Mouse (Mus musculus) midbrain, embryonic 15.5 days (tissue): ENCODE data around the gene Isg15. TPM values are rescaled to one million over a fixed set of nuclear protein-coding genes. Genes with fewer than 3 reads are reported as not detected.
A peak's percentile ranks its signal among the peaks of the same experiment; 100 is the strongest.

ENCODE experiments used
- ATAC-seq: fragments of 200-750 bp; cut with Nextera tagmentation; replicated peaks from 2 replicates; pipeline ENCODE4 v1.8.0; 2017; ENCODE audit warnings: moderate TSS enrichment
- H3K27ac ChIP-seq: fragments of 300-500 bp; sonication (generic); 2 replicates; pipeline ENCODE4 v1.5.1; 2015; ENCODE audit warnings: mild to moderate bottlenecking, inconsistent platforms
- H3K27me3 ChIP-seq: fragments of 300-500 bp; sonication (generic); replicated peaks from 2 replicates; pipeline ENCODE4 v1.6.1; 2015; ENCODE audit warnings: inconsistent platforms
- H3K36me3 ChIP-seq: fragments of 300-500 bp; sonication (generic); replicated peaks from 2 replicates; pipeline ENCODE4 v1.6.1; 2015; ENCODE audit warnings: inconsistent platforms
- H3K4me1 ChIP-seq: fragments of 300-500 bp; sonication (generic); 2 replicates; pipeline ENCODE4 v1.6.1; 2015; ENCODE audit warnings: inconsistent platforms
- H3K4me2 ChIP-seq: fragments of 300-500 bp; sonication (generic); 2 replicates; pipeline ENCODE4 v1.6.1; 2015; ENCODE audit warnings: inconsistent platforms, mild to moderate bottlenecking, moderate library complexity
- H3K4me3 ChIP-seq: fragments of 300-500 bp; sonication (generic); 2 replicates; pipeline ENCODE4 v1.5.1; 2015; ENCODE audit warnings: mild to moderate bottlenecking, inconsistent platforms
- H3K9ac ChIP-seq: fragments of 300-500 bp; sonication (generic); 2 replicates; pipeline ENCODE4 v1.6.1; 2015; ENCODE audit warnings: mild to moderate bottlenecking, inconsistent platforms
- H3K9me3 ChIP-seq: fragments of 300-500 bp; sonication (generic); 2 replicates; pipeline ENCODE4 v1.6.1; 2016; ENCODE audit warnings: inconsistent platforms
- WGBS: fragments of 180-500 bp; shearing (Covaris S2); methylation state at CpG from one replicate; pipeline ENCODE4 v1.1.7; 2015; ENCODE audit warnings: mixed read lengths; 5-methylcytosine and 5-hydroxymethylcytosine counted together
- polyA plus RNA-seq: library from polyadenylated mRNA; unstranded; fragments of >200 nt; fragmentation: Nextera tagmentation; extraction: Ambion mirVana; gene quantifications from 2 replicates; pipeline ENCODE4 v1.2.1, GENCODE M21; 2015

The Isg15 gene
- 2.2 and 3.8 TPM in 2 replicates for polyA plus RNA-seq

DNA sequence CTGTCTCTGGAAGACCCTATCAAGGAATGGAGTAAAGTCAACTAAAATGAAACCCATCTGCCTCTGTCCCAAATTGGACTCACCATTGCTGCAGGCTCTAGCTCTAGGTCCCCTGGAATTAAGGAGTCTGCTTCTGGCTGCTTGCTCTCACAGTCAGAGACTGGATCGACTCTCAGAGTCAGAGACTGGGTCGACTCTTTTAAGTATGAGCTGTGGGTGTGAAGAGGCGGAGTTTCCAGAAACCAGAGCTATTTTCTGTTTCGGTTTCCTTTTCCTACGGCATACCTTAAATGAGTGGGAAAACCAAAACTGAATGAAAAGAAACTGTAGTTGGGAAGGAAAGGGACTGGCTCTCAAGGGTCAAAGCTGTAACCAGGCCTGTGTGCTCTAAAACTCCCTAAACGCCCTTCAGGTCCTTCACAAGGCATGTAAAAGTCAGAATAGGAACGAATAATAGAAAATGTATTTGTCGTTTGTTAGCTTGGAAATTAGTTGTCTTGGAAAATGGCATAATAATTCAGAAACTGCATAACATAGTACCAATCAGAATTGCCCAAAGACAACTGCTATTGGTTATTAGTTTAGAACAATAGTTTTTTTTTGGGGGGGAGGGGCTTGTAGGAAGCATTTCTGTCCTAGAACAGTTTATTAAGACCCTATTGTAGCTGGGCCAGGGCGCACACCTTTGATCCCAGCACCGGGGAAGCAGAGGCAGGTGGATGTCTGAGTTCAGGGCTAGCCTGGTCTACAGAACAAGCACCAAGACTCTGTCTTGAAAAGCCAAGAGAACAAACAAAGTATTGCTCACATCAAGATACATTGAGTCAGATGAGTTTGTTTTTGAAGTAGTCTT is at the start of gene Isg15:
TSS of gene Isg15 (minus strand) at position 196 of the 853 bp plus-strand sequence.
- H3K27me3 ChIP-seq = no peaks in the 10 kb centered on the region; the same call in 1 of the 2 replicates
- WGBS = 69% methylated on average over 10 of the region's 10 CpGs
- H3K4me2 ChIP-seq = no peak within 1 kb of the TSS
- H3K27ac ChIP-seq = no peak within 1 kb of the TSS
- peaks cover 29% of the 10 kb centered on the region for H3K4me1 ChIP-seq
- no peaks in the 10 kb centered on the region for H3K9me3 ChIP-seq
- no peak within 1 kb of the TSS for H3K9ac ChIP-seq
- H3K36me3 ChIP-seq = no peaks in the 10 kb centered on the region
- no peak for ATAC-seq
- H3K4me3 ChIP-seq = no peak within 1 kb of the TSS

- no peak for ATAC-seq
- Histone ChIP-seq H3K4me1 (peaks cover 28% of the 10 kb centered on the region), H3K4me3 (no peak overlapping the region), H3K27ac (no peak overlapping the region), H3K27me3 (peaks cover 3% of the 10 kb centered on the region; the same call in 1 of the 2 replicates), H3K36me3 (peaks cover 33% of the 10 kb centered on the region), H3K9ac (no peak overlapping the region), H3K4me2 (no peak overlapping the region), H3K9me3 (no peaks in the 10 kb centered on the region)
- WGBS = 68% methylated on average over 11 of the region's 11 CpGs
Measured at GRCm38 (mm10) chr4:156249567-156249966, 48.9 kb upstream of the Isg15 start.

- no peak for ATAC-seq
- H3K36me3 ChIP-seq = peaks cover 43% of the 10 kb centered on the region
- H3K27me3 ChIP-seq = no peaks in the 10 kb centered on the region
- H3K27ac ChIP-seq = no peak overlapping the region
- no peaks in the 10 kb centered on the region for H3K9me3 ChIP-seq
- peak overlapping the region; percentile 83 for H3K4me2 ChIP-seq
- 21% methylated on average over 55 of the region's 60 CpGs for WGBS
- no peak overlapping the region for H3K9ac ChIP-seq
- H3K4me1 ChIP-seq = peaks cover 27% of the 10 kb centered on the region
- H3K4me3 ChIP-seq = peak overlapping the region; percentile 79
Measured at GRCm38 (mm10) chr4:156236651-156237447, 36.2 kb upstream of the Isg15 start.

DNA sequence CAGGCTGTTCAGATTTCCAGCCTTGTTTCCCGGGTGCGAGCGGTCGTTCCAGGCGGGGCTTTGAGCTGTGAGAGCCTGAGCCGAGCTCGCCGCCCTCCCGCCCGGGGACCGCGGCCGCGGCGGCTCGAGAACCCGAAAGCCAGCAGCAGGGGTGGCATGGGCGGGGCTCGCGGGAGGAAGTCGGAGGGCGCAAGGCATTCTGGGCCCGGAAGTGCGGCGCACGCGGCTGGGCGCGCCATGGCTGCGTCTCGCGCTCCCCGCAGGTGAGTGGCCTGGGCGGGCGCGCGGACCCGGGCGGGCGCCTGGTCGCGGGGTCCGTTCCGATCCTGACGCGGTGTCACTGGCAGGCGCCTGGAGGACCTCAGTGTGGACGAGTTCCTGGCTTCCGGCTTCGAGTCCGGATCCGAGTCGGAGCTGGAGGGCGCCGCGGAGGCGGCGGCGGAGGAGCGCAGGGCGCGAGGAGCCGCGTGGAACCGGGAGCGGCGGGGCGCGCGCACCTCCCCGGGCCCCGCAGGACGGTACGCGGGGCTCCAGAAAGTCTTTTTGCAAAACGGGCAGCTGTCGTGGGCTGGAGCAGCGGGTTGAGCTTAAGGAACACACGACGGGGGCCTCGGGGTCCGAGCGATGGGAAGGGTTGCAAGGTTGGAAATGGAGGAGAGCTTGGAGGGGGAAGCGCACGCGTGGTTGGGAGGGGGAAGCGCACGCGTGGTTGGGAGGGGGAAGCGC is 35.4 kb upstream of the Isg15 start, which contains the start of gene Noc2l:
TSS of gene Noc2l (plus strand) at position 203 of the 726 bp plus-strand sequence.
- H3K36me3 ChIP-seq = peaks cover 43% of the 10 kb centered on the region
- WGBS = under 1% methylated on average over 90 of the region's 90 CpGs

GRCm38 (mm10) chr4:156235360-156235770 is 34.7 kb upstream of the Isg15 start:
- H3K4me3 ChIP-seq = peak overlapping the region; percentile 79
- H3K9ac ChIP-seq = peak overlapping the region; percentile 45
- H3K27me3 ChIP-seq = no peaks in the 10 kb centered on the region
- peaks cover 43% of the 10 kb centered on the region for H3K36me3 ChIP-seq
- peak overlapping the region; percentile 91 for H3K27ac ChIP-seq
- ATAC-seq = peak; percentile 49
- no peaks in the 10 kb centered on the region for H3K9me3 ChIP-seq
- H3K4me1 ChIP-seq = peaks cover 27% of the 10 kb centered on the region
- H3K4me2 ChIP-seq = peak overlapping the region; percentile 83
- 1% methylated on average over 15 of the region's 15 CpGs for WGBS

More for the DNA sequence above, 35.4 kb upstream of the Isg15 start, which contains the start of gene Noc2l:
- H3K4me1 ChIP-seq = peaks cover 27% of the 10 kb centered on the region
- H3K9ac ChIP-seq = peak within 1 kb of the TSS; percentile 68
- ATAC-seq = peak; percentile 86
- no peaks in the 10 kb centered on the region for H3K9me3 ChIP-seq
- peak within 1 kb of the TSS; percentile 93 for H3K27ac ChIP-seq
- peak within 1 kb of the TSS; percentile 83 for H3K4me2 ChIP-seq
- H3K4me3 ChIP-seq = peak within 1 kb of the TSS; percentile 79
- no peaks in the 10 kb centered on the region for H3K27me3 ChIP-seq

- ATAC-seq = peak; percentile 62
- Histone ChIP-seq H3K4me1 (peaks cover 27% of the 10 kb centered on the region), H3K9me3 (no peaks in the 10 kb centered on the region), H3K27ac (peak within 1 kb of the TSS; percentile 93), H3K27me3 (no peaks in the 10 kb centered on the region), H3K4me2 (peak within 1 kb of the TSS; percentile 83), H3K4me3 (peak within 1 kb of the TSS; percentile 79), H3K36me3 (peaks cover 43% of the 10 kb centered on the region), H3K9ac (peak within 1 kb of the TSS; percentile 56)
- under 1% methylated on average over 37 of the region's 48 CpGs for WGBS
Measured at GRCm38 (mm10) chr4:156234701-156235213, 34.1 kb upstream of the Isg15 start, which contains the start of gene Plekhn1. Gene Plekhn1, minus strand, starts transcription at chr4:156234857.

GRCm38 (mm10) chr4:156234021-156234501 is 33.4 kb upstream of the Isg15 start:
- Histone ChIP-seq H3K9me3 (no peaks in the 10 kb centered on the region), H3K4me3 (peak overlapping the region; percentile 79), H3K4me2 (peak overlapping the region; percentile 83), H3K36me3 (peaks cover 43% of the 10 kb centered on the region), H3K27me3 (no peaks in the 10 kb centered on the region), H3K9ac (peak overlapping the region; percentile 56), H3K27ac (peak overlapping the region; percentile 93), H3K4me1 (peaks cover 27% of the 10 kb centered on the region)
- ATAC-seq = no peak
- 6% methylated on average over 17 of the region's 17 CpGs for WGBS

GRCm38 (mm10) chr4:156228393-156229024 is 27.9 kb upstream of the Isg15 start:
- no peaks in the 10 kb centered on the region for H3K9me3 ChIP-seq
- 0 out of 2 replicates have a peak, but pooled peaks have one; percentile 9 for ATAC-seq
- H3K9ac ChIP-seq = no peak overlapping the region
- 21% methylated on average over 12 of the region's 12 CpGs for WGBS
- peaks cover 32% of the 10 kb centered on the region for H3K36me3 ChIP-seq
- peaks cover 6% of the 10 kb centered on the region for H3K4me1 ChIP-seq
- no peaks in the 10 kb centered on the region for H3K27me3 ChIP-seq
- H3K4me3 ChIP-seq = no peak overlapping the region
- no peak overlapping the region for H3K27ac ChIP-seq
- H3K4me2 ChIP-seq = no peak overlapping the region

GRCm38 (mm10) chr4:156227752-156228392 is 27.3 kb upstream of the Isg15 start:
- H3K27me3 ChIP-seq = no peaks in the 10 kb centered on the region
- no peak overlapping the region for H3K9ac ChIP-seq
- no peaks in the 10 kb centered on the region; the same call in 1 of the 2 replicates for H3K4me1 ChIP-seq
- H3K27ac ChIP-seq = no peak overlapping the region
- H3K4me2 ChIP-seq = no peak overlapping the region
- H3K36me3 ChIP-seq = peaks cover 32% of the 10 kb centered on the region
- 35% methylated on average over 18 of the region's 18 CpGs for WGBS
- H3K4me3 ChIP-seq = no peak overlapping the region
- ATAC-seq = no peak
- H3K9me3 ChIP-seq = no peaks in the 10 kb centered on the region

DNA sequence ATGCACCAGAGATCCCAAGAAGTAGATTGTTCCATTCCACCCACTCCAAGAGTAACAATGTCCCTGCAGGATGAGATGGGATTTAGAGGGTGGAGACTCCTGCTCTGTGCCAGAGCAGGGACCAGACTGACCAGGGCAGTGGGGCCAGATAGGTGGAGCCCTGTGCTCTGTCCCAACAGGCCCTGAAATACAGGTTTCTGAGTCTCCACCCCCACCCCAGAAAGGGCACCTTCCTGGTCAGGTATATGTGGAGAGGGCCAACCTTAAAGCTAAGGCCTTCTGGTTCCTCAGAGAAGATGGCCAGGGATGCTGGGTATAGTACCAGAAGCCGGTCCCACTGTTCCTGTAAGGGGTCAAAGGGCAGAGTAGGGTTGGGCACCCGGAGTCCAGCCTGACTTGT is 23.7 kb upstream of the Isg15 start:
- Histone ChIP-seq H3K36me3 (peaks cover 4% of the 10 kb centered on the region), H3K27me3 (no peaks in the 10 kb centered on the region)

More for the DNA sequence above, 23.7 kb upstream of the Isg15 start:
- Histone ChIP-seq H3K9me3 (no peaks in the 10 kb centered on the region), H3K4me2 (no peak overlapping the region), H3K4me1 (no peaks in the 10 kb centered on the region), H3K4me3 (no peak overlapping the region), H3K9ac (no peak overlapping the region), H3K27ac (no peak overlapping the region)
- ATAC-seq = no peak
- 89% methylated on average over 2 of the region's 2 CpGs for WGBS
